Mouse (Mus musculus) intestine, postnatal 0 days (tissue): ENCODE results near the gene Wdr26. TPM values are rescaled to one million over a fixed set of nuclear protein-coding genes. Genes with fewer than 3 reads are reported as not detected.

ENCODE experiments used
- ATAC-seq: fragments of 200-750 bp; cut with Nextera tagmentation; 2 replicates; pipeline ENCODE4 v1.8.0; 2017; ENCODE audit warnings: mild to moderate bottlenecking, moderate TSS enrichment, moderate library complexity
- H3K27ac ChIP-seq: fragments of 300-500 bp; sonication (generic); 2 replicates; pipeline ENCODE4 v1.5.1; 2014; ENCODE audit warnings: mild to moderate bottlenecking, low read depth, low read length, moderate library complexity
- H3K27me3 ChIP-seq: fragments of 300-500 bp; sonication (generic); replicated peaks from 2 replicates; pipeline ENCODE4 v1.6.1; 2014; ENCODE audit warnings: low read length, mixed read lengths; ENCODE audit not compliant: control insufficient read depth, insufficient read depth
- H3K36me3 ChIP-seq: fragments of 300-500 bp; sonication (generic); 2 replicates; pipeline ENCODE4 v1.6.1; 2014; ENCODE audit warnings: mild to moderate bottlenecking, moderate library complexity; ENCODE audit not compliant: control insufficient read depth, insufficient read depth
- H3K4me1 ChIP-seq: fragments of 300-500 bp; sonication (generic); replicated peaks from 2 replicates; pipeline ENCODE4 v1.6.1; 2014; ENCODE audit warnings: antibody characterized with exemption, low read length, mixed read lengths; ENCODE audit not compliant: control insufficient read depth, insufficient read depth
- H3K4me2 ChIP-seq: fragments of 300-500 bp; sonication (generic); replicated peaks from 2 replicates; pipeline ENCODE4 v1.6.1; 2014; ENCODE audit warnings: low read depth, mild to moderate bottlenecking, moderate library complexity
- H3K4me3 ChIP-seq: fragments of 300-500 bp; sonication (generic); 2 replicates; pipeline ENCODE4 v1.5.1; 2014; ENCODE audit warnings: low read depth, low read length
- H3K9ac ChIP-seq: fragments of 300-500 bp; sonication (generic); 2 replicates; pipeline ENCODE4 v1.6.1; 2014; ENCODE audit warnings: mild to moderate bottlenecking, low read depth, low read length
- H3K9me3 ChIP-seq: fragments of 300-500 bp; sonication (generic); 2 replicates; pipeline ENCODE4 v1.6.1; 2016; ENCODE audit warnings: mixed run types; ENCODE audit not compliant: control insufficient read depth
- CTCF ChIP-seq: sonication (generic); IDR thresholded peaks from 2 replicates; pipeline ENCODE4 v1.5.1; 2016; ENCODE audit warnings: low read depth, mild to moderate bottlenecking, control low read depth, antibody characterized with exemption, moderate library complexity
- WGBS: fragments of 180-500 bp; shearing (Covaris S2); extraction: QIAGEN DNeasy Blood & Tissue Kit; methylation state at CpG from one replicate; pipeline ENCODE4 v1.1.7; 2014; 5-methylcytosine and 5-hydroxymethylcytosine counted together
- polyA plus RNA-seq: library from polyadenylated mRNA; unstranded; fragments of >200 nt; fragmentation: Nextera tagmentation; extraction: Ambion mirVana; gene quantifications from 2 replicates; pipeline ENCODE4 v1.2.1, GENCODE M21; 2015

Wdr26 gene
- polyA plus RNA-seq = 29.3 and 32.8 TPM in 2 replicates

DNA sequence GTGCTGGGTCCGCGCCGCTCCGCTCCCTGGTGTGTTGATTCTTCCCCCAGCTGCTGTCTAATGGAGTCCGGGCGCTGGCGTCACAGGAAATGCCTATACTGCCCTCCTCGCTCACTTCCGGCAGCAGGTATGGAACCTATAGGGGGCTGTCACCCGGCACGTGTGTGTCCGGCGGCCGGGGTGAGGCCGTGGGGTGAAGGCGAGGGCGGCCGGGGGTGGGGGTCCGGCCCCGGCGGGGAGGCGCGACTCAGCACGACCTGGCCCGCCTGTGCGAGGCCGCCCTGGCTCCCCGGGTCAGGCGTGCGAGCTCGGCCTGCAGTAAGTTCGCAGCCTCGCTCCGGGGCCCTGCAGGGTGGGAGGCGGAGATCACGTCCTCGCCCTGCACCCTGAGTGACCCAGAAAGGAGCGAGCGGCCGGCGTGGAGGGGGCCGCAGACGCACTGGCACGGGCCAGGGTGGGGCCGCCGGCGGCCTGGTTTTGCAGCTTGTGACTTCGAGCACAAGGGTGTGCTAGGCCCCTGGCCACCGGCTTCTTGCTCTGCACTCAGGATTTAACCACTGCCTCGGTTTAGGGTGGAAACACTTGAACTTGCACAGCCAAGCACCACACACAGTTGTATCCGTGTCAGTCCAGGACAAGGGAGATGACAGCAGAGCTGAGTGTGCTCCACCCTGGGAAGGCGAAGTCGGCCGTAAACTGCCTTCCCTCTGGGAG lies at the start of gene Wdr26:
TSS of gene Wdr26 (minus strand) at position 82 of the 714 bp plus-strand sequence.
- peak; percentile 88 for ATAC-seq
- 0 out of 2 replicates have a peak, but pooled peaks cover 3% of the 10 kb centered on the region for H3K36me3 ChIP-seq
- H3K9me3 ChIP-seq = no peaks in the 10 kb centered on the region
- peak within 1 kb of the TSS; percentile 83 for H3K4me3 ChIP-seq
- H3K4me1 ChIP-seq = no peaks in the 10 kb centered on the region
- under 1% methylated on average over 54 of the region's 54 CpGs for WGBS
- H3K27ac ChIP-seq = peak within 1 kb of the TSS; percentile 94
- peak; percentile 37 for TF ChIP-seq CTCF
- H3K9ac ChIP-seq = peak within 1 kb of the TSS; percentile 99
- H3K27me3 ChIP-seq = no peaks in the 10 kb centered on the region
- peak within 1 kb of the TSS; percentile 90 for H3K4me2 ChIP-seq

DNA sequence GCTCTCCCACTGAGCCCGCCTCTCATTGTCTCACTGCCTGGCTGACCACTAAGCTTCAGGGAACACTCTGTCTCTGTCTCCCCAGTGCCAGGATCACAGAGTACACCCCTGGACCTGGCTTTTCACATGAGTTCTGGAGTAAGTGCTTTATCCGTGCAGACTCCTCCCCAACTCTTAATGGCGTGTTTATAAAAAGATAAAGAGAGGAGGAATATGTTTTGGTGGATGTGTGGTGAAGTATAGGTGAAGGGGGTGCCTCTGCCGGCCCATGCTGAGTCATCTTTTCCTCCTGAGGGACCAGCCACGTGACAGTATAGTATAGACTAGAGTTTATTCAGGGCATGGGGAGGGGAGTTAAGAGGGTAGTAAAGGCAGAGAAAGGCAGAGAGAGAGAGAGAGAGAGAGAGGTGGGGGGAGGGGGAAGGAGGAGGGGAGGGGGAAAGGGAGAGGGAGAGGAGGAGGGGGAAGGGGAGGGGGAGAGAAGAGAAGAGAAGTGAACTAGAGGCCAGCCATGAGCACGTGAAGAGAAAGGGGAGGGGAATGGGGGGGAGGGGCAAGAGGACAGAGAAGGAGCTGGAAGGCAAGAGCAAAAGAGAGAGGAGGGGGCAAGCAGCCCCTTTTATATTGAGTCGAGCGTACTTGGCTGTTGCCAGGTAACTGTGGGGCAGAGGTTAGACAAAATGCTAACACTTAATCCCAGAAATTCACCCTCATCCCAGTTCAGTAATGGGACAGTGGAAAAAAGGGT lies 49.3 kb upstream of the Wdr26 start:
- TF ChIP-seq CTCF = no peak
- H3K27me3 ChIP-seq = no peaks in the 10 kb centered on the region
- H3K4me3 ChIP-seq = no peak overlapping the region
- peaks cover 6% of the 10 kb centered on the region; the same call in 1 of the 2 replicates for H3K4me1 ChIP-seq
- no peak overlapping the region for H3K4me2 ChIP-seq
- H3K9me3 ChIP-seq = no peaks in the 10 kb centered on the region
- WGBS = 31% methylated on average over 8 of the region's 8 CpGs
- no peak overlapping the region for H3K27ac ChIP-seq
- ATAC-seq = no peak
- no peak overlapping the region for H3K9ac ChIP-seq
- H3K36me3 ChIP-seq = no peaks in the 10 kb centered on the region

DNA sequence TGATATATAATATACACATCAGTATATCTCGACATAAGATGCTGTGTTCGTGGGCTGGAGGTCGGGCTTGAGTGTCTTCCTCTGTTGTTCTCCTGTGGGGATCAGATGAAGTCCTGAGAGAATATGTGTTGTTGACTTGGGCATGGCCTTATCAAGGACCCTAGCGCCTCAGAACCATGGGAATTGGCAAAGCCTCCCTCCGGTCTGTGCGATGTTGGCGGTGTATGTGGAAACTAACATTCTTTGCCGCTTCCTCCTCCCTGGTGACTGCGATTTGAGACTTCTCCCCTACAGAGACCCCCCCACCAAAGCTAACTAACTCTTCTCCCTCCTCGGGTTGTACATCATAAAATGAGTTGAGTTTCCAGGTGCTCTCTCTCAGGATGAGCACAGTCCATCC lies 48.6 kb upstream of the Wdr26 start:
- H3K9ac ChIP-seq = no peak overlapping the region
- no peak for ATAC-seq
- H3K4me3 ChIP-seq = no peak overlapping the region
- no peaks in the 10 kb centered on the region for H3K27me3 ChIP-seq
- TF ChIP-seq CTCF = no peak
- H3K27ac ChIP-seq = no peak overlapping the region
- H3K36me3 ChIP-seq = no peaks in the 10 kb centered on the region
- H3K4me2 ChIP-seq = no peak overlapping the region
- H3K4me1 ChIP-seq = peaks cover 6% of the 10 kb centered on the region; the same call in 1 of the 2 replicates
- WGBS = 89% methylated on average over 10 of the region's 10 CpGs
- no peaks in the 10 kb centered on the region for H3K9me3 ChIP-seq

DNA sequence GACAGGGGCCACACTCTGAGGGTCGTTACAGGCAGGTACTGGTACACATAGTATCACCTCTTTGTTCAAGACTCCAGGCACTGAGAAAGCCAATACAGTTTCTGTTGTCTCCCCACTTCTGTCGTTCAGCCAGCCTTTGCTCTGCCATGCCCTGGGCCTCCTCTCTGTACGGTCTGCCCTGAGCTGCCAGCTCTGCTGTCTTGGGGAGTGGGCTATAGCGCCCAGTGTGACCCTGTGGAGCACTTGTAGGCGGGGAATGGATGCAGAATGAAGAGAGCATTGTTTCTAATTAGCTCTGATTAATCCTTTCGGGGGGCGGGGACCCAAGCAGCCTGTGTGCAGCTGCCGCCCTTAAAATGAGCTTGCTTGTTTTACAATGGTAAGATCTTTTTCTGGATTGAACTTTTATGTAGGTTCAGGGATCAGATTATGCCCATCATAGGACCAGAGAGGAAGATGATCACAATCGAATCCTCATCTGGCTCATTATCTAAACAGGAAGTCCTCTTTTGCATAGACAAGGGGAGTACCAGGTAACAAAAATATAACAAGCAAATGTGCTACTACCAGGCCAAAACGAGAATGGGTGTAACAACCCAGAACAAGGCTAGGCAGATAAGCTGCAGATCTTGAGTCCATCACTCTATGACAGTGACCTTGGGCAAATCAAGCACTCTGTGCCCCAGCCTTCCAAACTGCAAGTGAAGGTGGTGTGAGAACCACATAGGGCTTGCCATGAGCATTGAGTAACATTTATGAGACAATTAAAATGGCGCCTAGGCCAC lies 48.0 kb upstream of the Wdr26 start:
- Histone ChIP-seq H3K9me3 (no peaks in the 10 kb centered on the region), H3K9ac (no peak overlapping the region), H3K27ac (no peak overlapping the region), H3K4me1 (peaks cover 6% of the 10 kb centered on the region; the same call in 1 of the 2 replicates), H3K27me3 (no peaks in the 10 kb centered on the region), H3K36me3 (no peaks in the 10 kb centered on the region), H3K4me2 (no peak overlapping the region), H3K4me3 (no peak overlapping the region)
- 61% methylated on average over 11 of the region's 11 CpGs for WGBS
- ATAC-seq = no peak
- no peak for TF ChIP-seq CTCF

DNA sequence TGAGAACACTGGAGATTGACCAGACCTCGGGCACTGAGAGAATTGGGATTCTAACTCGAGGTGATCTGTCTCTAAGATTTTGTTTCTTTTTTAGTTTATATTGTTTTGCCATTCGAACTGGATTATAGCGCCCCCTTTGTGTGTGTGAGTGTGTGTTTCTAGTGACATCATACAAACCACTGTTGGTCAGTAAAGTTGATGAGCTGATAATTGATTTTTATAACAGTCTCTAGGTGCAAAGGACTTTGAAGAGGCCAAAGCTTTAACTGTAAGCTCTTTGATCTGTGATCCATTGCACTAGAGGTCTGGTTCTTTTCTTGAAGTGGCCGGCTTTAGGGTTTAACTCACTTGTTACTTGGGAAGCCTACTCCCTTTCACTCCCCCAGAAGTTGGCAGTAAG lies 47.3 kb upstream of the Wdr26 start:
- H3K4me1 ChIP-seq = peaks cover 6% of the 10 kb centered on the region; the same call in 1 of the 2 replicates
- H3K4me3 ChIP-seq = no peak overlapping the region
- H3K4me2 ChIP-seq = no peak overlapping the region
- no peak for ATAC-seq
- H3K27me3 ChIP-seq = no peaks in the 10 kb centered on the region
- H3K36me3 ChIP-seq = no peaks in the 10 kb centered on the region
- 60% methylated on average over 5 of the region's 5 CpGs for WGBS
- H3K9me3 ChIP-seq = no peaks in the 10 kb centered on the region
- no peak overlapping the region for H3K27ac ChIP-seq
- peak; percentile 23; the same call in 1 of the 2 replicates for TF ChIP-seq CTCF
- H3K9ac ChIP-seq = no peak overlapping the region

DNA sequence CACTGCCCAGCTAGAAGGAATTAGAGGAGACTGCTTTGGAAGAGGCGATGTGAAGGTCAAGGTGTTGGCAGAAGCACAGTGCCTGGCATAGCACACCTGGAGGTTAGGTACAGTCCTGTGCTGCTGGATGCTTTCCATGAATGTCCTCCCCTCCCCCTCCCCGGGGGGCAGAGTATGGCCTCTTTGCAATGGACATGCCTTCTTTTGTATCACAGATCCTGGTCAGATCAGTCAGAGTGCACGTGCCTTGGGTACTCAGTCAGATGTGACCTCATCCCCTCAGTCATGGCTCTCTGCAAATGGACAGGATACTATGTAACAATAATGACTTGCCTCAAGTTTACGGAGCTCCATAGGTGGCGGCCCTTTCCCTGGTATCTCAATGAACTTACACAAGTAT lies 46.8 kb upstream of the Wdr26 start:
- no peak overlapping the region for H3K4me3 ChIP-seq
- WGBS = 64% methylated on average over 5 of the region's 5 CpGs
- H3K9ac ChIP-seq = no peak overlapping the region
- no peak overlapping the region for H3K4me2 ChIP-seq
- no peaks in the 10 kb centered on the region for H3K36me3 ChIP-seq
- H3K27ac ChIP-seq = no peak overlapping the region
- no peak for ATAC-seq
- no peak for TF ChIP-seq CTCF
- peaks cover 6% of the 10 kb centered on the region; the same call in 1 of the 2 replicates for H3K4me1 ChIP-seq
- no peaks in the 10 kb centered on the region for H3K27me3 ChIP-seq
- no peaks in the 10 kb centered on the region for H3K9me3 ChIP-seq
